Mouse (Mus musculus) thymus, postnatal 10 days (tissue): ENCODE measurements at regions not wholly inside any gene's neighbourhood (a gene's known extent, or its start where the extent isn't known, plus 50 kb on each side); places are given as distances from the start of the nearest gene placed in this dataset.

Experiments
- DNase-seq, 2 experiments: peaks; one replicate each; pipeline ENCODE4 v3.0.0; 2021; ENCODE audit warnings: low spot score in 2 of 2

DNA sequence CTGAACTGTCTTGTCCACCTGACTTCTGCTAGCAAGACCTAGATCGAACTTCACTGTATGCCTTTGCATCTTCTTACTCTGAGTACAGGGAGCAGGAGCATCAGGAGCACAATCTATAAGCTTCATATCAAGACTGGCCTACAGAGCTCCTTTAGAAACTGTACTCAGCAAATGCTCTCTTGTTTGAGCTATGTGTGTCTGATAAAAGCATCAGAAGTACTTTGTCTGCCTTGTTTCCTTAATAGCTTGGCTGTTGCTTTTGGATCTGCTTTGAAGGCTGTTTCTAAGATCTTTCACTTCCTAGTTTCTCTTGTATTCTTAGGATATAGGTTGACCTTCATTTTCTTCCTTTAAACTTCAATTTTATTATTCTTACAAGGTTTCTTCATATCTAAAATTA, 175.3 kb upstream of the Cypt12 start:
- no peak for DNase-seq

- no peak for DNase-seq
These were observed 169.1 kb upstream of the Cypt12 start for GRCm38 (mm10) chr3:17779152-17779551.

DNA sequence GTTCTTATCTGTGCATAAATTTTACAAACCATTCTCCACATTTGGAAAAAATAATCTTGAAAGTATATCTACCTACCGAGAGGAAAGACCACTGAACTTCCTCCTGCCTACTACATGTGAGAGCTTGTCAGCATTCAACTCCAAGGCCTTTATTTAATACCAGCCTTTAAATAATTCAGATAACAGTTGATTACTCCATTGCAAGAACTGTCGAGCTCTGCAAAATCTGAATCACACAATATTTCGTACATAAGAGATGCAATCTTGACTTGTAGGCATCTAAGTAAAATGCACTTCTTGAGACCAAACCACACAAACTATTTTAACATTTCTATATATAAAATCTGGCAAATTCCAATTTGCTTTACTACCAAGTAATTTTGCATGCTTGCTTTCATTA, 164.1 kb upstream of the Cypt12 start:
- no peak for DNase-seq

GRCm38 (mm10) chr3:17784587-17784986, 163.6 kb upstream of the Cypt12 start:
- DNase-seq: no peak

- no peak for DNase-seq
These were observed 162.8 kb upstream of the Cypt12 start for GRCm38 (mm10) chr3:17785106-17786022.

GRCm38 (mm10) chr3:17786023-17786720, 162.0 kb upstream of the Cypt12 start:
- no peak for DNase-seq

DNA sequence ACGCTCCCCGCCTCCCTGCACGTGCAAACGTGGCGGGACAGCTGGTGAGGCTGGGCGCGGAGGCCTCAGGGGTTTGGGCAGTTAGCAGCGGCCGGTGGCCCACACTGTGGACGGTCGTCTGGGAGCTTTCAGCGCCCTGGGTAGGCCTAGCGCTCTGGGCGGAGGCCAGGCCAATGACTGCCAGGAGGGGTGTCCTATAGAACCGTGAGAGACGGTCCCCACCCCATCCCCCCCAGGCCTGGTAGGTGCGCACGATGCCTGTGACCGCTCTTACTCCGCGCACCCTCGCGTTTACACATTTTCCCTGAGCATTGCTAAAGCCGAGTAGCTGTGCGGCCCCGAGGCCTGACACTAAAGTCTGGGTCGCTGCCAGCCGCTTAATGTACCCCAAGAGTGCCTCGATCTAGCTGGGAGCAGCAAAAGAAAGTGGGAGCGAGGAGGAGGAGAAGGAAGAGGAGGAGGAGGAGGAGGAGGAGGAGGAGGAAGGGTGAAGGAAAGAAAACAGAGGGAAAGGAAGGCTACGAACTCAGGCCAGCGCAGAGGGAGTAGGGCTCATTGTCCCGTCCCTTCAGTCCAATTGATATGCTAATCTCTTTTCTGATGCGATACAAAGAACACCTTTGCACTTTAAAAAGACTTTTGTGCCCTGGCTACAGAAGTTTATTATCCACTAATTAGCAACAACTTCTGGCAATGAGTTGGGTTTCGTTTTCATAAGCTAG, 161.3 kb upstream of the Cypt12 start:
- DNase-seq: no peak

DNA sequence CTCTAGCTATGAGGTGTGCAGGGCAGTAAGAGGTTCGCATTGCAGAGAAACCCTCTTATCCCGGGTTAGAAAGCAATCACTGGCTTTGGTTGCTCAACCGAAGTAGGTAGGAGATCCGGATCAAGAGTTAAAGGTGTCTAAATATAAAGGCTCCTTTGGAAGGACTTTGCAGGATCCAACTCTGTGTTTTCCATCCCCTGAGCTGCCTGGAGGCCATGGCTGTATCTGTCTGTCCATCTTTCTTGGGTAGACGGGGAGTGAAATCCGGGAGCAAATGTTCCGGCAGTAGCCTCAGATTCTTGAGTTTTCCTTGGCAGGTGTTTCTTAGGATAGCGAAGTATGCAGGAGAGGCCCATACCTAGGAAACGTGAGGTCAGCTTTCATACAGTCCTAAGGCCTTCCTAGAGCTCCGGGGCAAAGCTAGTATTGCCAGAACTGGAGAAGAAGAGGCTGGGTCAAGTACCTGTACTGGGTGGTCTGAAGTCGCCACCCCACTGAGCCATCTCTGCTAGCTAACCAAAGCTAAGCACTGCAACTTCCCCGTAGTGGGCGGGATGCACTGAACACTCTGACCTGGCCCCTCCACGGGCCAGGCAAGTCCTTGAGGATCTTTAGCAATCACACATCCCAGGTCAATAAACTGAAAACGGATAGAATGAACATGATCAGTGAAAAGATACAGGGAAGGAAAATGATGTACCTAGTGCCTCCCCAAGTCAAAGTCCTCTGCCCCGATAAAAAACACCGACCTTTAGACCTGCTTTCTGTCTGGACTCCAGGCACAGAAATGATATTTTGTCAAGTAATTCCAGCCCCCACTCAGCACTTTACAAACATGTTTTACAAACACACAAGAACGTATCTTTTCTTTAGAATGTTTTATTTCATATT, 160.5 kb upstream of the Cypt12 start:
- DNase-seq: no peak

DNA sequence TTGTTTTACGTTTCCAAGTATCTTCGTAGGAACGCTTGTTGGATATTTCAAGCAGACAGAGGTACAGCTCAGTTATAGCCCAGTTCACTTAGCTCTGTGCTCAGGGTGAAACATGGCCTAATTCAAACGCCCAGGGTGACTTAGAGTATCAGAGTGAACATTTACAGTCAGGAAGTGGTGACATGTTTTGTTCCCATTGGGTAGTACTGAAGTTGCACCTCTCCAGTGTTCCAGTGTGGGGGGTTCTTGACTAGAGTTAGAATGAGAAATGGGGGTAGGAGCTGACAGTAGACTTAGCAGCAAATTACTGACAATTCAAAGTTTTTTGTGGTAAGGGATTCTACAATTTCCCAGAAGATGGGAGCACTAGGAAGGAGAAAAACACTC, 159.9 kb upstream of the Cypt12 start:
- DNase-seq: no peak

- no peak for DNase-seq
These were observed 159.4 kb upstream of the Cypt12 start for GRCm38 (mm10) chr3:17788778-17789299.

- DNase-seq: no peak
These were observed 158.6 kb upstream of the Cypt12 start for GRCm38 (mm10) chr3:17789454-17790196.

DNA sequence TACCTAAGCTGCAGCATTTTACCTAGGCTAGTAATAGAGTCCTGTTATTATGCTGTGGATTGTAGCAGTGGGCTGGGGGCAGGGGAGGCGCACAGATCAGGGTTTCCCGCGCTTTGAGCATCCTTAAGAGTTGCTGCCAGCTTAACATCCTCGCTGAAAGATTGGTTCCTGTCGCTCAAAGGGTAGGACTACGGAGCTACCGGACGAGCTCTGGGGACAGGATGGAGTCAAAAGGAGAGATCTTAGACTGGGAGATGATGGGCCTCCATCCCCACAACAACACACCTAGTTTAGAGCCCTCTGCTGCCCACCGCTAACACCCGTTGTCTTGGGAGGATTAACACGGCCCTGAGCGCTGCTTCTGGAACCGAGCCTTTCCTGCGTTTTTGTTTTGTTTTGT, 157.9 kb upstream of the Cypt12 start:
- DNase-seq: no peak

DNA sequence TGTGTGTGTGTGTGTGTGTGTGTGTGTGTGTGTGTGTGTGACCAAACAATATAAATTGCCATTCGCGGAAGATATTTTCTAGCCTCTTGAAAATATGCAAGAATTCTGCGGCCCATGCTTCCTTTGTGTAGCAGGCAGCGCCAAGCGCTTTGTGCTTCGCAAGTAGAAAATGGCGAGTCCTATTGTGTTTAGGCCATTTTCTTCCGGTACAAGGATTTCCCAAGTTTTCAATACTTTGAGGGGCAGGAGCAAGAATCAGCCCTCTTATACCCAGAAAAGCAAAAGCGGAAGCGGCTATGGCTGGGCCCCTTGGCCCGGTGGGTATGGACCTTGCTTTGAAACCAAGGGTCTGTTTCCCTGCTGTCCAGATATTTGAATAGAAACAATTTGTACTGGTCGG, 157.4 kb upstream of the Cypt12 start:
- DNase-seq: no peak

- no peak for DNase-seq
These were observed 156.6 kb upstream of the Cypt12 start for GRCm38 (mm10) chr3:17791381-17792320.

DNA sequence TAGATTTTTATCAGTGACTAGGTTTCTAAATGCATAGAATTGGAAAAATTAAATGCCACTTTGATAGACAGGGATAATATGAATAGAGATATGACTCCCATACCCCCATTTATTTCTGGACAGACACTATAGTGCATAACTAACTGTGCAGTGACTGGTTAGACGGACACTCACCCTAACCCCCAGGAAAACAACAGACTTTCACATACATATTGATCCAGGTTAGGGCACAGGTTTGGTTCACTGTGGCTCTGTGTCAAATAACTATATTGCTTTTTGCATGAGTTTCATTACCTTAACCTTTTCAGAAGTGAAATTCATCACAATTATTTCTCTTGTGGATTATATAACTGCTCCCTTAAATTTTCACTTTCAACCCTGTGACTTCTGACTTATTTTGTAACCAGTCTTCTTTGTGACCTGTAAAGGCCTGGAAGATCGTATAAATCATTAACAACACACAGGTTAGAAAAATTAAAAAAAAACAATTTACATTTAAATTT, 155.6 kb upstream of the Cypt12 start:
- DNase-seq: no peak

GRCm38 (mm10) chr3:17793646-17794250, 154.5 kb upstream of the Cypt12 start:
- no peak for DNase-seq

DNA sequence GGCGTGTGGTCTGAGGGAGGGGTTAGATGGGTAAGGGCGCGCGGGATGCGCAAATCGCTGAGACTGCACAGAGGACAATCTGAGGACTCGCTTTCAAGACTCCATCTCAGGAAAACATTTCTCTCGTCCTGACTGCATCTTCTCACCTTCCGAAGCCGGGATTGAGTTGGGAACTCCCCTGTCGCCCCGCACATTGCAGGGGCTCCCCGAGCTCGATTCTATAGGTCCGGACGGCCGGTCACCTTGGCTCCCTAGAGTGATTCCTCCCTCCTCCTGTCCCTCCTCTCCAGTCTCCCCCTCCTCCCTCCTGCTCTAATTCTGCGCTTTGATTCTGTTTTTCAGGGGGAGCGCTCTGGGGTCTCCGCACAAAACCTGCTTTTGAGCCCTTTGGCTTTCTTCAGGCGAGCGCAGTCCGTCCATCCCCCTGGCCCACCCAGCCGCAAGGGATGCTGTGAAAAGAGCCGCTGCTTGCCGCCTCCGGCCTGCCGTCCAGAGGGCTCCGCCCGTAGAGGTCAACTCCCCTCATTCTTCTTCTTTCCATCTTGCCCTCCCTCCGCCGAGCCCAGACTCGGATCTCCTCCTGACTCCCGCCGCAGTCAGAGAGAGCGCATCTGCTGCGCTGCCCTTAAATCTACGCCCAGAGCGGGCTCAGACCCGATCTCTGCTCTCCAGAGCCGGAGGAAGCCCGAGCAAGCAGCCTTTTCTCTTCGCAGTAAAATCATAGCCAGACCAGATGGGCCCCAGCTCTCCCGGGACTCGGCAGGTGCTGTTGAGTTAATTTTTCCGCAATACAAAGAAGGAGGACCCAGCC, 153.8 kb upstream of the Cypt12 start:
- DNase-seq: no peak
